Mouse (Mus musculus): ENCODE measurements around the gene Rbm19. TPM values are rescaled to one million over a fixed set of nuclear protein-coding genes. Genes with fewer than 3 reads are reported as not detected.

The Rbm19 gene
- polyA plus RNA-seq, 1 experiment: 8.9 TPM

DNA sequence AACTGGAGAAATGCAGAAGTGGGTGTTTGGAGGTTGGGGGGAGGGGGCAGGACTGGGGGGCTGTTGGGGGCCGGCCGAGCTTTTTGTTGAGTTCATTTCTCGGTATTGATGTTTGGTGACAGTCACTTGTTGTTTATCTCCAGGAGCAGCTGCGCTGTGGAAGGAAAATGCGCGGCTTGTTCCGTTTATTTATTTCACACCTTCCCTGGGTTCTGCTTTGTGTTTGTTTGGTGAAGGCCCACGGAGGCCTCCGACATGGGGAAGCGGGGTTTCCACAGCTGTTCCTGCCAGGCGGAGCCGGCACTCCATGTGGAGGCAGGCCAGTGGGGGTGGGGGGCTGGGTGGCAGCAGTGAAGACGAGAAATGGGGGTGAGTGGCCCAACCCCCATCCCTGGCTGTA is 78.7 kb downstream of the Rbm19 start:
- DNase-seq (ENCODE audit: extremely low spot score in 1 of 2, low spot score in 1 of 2): no peak

DNA sequence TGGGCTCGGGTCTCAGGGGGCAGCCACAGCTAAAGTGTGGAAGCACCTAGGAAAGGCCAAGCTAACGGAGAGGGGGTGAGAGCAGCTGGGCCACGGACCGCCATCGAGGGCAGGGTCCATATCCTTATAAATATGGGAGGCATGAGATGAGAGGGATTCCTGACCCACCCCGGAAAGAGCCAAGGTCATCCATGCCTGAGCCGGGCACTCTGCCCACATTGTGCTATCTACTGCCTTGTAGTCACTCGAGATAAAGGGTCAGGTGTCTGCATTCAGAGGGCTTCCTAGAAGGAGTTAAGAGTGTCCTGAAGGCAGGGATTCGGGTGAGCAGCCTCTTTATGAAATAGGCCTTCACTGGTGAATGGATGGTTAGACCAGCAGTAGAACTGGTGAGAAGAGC is 80.6 kb downstream of the Rbm19 start:
- DNase-seq (ENCODE audit: extremely low spot score in 1 of 2, low spot score in 1 of 2): no peak

DNA sequence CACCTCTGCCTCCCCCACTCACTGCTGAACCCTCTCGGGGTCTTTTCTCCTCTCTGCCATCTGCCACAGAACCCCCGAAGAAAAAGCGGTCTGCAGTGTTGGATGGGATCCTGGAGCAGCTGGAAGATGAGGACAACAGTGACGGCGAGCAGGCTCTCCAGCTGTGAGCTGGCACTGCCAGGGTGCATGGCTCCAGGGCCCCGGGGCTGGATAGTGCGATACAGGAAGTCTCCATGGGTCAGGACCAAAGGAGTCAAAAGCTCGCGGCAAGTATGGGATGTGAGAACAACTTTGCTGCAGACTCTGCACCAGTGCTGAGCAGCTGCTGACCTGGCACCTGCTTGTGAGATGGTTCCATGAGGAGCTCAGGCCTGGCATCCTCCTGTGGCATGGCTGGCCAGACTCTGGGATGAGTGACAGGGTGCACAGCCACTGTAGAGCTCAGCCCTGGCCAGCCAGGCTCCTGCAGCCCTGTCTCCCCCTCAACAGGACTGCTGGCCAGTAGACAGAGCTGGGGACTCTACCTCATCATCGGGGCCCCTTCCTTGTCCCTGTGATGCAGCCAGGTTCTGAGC is 81.6 kb downstream of the Rbm19 start:
- no peak for DNase-seq (ENCODE audit: extremely low spot score in 1 of 2, low spot score in 1 of 2)

DNA sequence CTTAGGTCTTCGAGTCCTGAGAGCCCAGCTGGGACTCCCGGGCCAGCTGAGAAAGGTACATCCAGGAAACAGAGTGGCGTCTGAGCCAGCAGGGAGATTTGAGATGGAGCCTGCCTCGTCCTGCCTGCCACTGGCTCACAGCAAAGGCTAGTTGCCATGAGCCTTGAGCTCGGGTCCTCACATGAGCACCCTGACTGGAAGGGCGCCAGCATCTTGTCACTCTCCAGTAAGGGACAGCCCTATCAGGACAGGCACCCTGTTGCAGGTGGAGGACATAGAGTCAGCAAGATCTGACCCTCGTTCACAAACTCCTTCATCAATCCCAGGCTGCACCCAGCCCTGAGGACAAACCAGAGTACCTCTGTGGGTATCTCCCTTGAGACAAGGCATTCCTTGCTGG is 83.6 kb downstream of the Rbm19 start:
- no peak for DNase-seq (ENCODE audit: extremely low spot score in 1 of 2, low spot score in 1 of 2)

DNA sequence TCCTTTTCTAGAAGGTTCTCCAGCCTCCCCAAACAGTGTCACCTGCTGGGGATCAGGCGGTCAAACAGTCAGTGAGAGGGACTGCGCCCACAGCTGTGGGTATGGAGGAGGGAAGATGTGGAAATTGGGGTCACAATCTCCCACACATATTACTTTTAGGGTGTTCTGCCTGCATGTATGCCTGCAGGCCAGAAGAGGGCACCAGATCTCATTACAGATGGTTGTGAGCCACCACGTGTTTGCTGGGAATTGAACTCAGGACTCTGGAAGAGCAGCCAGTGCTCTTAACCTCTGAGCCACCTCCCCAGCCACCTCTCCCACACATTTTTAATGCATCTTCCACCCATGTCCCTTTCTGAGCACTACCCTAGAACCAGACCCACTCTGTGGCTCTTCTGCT is 88.1 kb downstream of the Rbm19 start:
- no peak for DNase-seq (ENCODE audit: extremely low spot score in 1 of 2, low spot score in 1 of 2)

DNA sequence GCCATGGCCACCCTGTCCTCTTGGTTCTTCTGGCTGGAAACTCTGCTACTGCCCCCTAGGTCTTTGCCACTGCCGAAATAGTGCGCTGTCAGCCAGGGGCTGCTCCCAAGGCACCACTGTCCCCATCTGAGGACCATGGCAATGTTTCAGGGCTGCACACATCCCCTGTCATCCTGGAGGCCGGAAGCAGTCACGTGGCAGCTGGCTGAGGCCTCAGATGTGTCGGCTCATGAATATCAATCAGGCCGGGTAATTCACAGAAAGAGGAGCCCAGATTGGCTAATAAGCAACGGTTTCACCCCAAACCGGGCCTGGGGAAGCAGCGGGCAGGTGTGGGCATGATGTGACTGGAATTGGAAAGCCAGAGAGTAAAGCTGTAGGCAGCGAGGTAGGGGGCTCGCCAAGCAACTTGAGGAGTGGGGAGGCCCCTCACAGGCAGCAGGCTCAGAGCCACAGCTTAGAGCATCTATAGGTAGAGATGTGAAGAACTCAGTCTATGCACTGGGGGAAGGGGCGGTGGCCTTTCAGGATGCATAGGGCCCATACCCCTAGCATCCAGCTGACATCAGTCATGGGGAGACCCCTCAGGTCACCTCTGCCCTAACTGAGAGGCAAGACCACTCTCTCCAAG is 90.2 kb downstream of the Rbm19 start:
- no peak for DNase-seq (ENCODE audit: extremely low spot score in 1 of 2, low spot score in 1 of 2)

DNA sequence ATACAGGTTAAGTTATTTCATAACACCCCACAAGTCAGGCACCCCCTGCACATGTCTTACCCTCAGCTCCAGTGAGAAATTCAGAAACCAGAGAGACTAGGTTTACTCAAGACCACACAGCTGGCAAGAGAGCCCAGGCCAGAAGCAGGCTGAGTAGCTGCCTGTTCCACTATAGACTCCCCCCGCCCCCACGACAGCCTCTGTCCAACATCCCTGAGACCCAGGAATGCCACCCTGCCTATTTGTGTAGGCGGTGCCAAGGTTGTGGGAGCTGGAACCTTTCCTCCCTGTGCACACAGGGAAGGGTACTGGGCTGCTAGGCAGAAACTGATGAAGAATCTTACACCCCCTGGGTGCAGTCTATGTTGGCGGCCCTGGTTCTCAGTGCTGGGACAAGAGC is 91.2 kb downstream of the Rbm19 start:
- no peak for DNase-seq (ENCODE audit: extremely low spot score in 1 of 2, low spot score in 1 of 2)

DNA sequence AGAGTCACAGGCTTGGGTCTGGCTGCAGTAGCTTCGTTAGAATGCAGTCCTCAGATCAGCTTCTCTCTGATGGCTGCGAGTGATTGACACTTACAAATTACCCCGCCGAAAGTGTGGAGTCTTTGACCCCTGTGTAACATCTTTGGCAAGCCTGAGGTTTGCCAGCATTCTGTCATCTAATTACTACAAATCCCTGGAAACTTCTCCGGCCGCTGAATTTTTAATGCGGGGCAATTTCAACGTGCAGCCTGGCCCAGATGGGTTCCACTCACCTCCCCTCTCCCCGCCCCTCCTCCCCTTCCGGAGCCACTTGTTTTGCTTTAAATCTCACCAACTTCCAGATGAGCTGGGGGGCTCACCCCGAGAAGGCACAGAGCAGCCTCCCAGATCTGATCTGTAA is 94.4 kb downstream of the Rbm19 start:
- DNase-seq (ENCODE audit: extremely low spot score in 1 of 2, low spot score in 1 of 2): no peak

DNA sequence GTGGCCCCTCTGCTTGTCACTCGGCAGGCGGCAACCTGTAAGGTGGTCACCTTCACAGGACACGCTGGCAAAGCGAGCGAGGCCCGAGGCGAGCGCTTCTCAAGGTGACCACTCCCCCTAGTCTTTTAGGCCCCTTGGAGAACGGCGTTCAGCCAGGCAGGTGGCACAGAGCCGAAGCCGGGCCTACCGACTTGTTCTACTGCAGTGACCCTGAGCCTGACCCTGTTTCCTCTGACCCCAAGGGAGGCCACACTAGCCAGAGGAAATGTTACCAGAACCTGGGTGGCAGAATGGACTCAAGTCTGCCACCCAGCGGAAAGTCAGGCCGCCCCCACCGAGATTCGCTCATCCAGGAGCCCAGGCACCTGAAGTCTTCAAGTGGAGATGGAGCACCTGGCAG is 94.9 kb downstream of the Rbm19 start:
- DNase-seq (ENCODE audit: extremely low spot score in 1 of 2, low spot score in 1 of 2): peak in 1 of 2 experiments; percentile 32

DNA sequence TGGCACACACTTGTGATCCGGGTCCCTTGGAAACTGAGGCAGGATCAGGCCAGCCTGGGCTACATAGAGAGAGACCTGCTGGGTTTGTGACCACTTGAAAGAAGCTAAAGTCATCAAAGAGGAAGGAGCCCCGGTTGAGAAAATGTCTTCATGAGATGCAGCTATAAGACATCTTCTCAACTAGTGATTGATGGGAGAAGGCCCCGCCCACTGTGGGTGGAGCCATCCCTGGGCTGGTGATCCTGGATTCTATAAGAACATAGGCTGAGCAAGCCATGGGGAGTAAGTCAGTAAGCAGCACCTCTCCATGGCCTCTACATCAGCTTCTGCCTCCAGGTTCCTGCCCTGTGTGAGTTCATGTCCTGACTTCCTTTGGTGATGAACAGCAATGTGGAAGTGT is 98.2 kb downstream of the Rbm19 start:
- no peak for DNase-seq (ENCODE audit: extremely low spot score in 1 of 2, low spot score in 1 of 2)

DNA sequence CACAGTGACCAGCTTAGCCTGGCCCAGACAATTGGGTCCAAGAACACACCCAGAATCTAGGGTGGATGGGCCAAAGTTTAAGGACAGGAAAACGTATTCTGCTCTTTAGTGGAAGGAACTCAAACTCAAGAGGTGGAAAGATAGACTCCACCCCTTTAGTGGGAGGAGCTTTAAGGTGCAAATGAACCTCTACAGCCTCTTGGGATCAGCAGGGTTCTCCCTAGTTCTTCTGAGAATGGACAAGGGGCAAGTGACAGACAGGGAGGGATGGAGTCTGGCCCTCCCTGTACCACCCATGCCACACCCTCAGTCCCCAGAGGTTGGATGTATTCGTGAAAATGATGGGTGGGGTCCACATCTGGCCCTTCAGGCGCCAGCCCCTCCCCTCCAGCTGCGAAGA is 105.0 kb downstream of the Rbm19 start:
- no peak for DNase-seq (ENCODE audit: extremely low spot score in 1 of 2, low spot score in 1 of 2)

DNA sequence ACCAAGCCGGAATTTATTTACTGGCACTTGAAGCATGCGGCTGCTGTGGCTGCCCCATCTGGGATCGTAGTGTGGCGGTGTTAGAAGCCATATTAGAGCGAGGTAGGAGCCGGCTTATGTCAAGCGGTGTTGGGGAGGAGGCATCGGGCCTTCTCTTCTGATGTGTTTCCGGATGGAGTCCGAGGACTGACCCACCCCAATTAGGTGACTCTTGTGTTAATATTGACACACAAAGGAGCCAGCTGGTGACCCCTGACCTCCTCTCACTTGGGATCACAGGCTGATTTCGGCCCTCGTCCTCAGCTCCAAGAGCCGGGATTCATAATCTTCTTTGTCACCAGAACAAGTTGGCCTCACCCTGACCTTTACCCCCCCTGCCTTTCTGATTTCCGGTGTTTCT is 109.1 kb downstream of the Rbm19 start:
- no peak for DNase-seq (ENCODE audit: extremely low spot score in 1 of 2, low spot score in 1 of 2)

DNA sequence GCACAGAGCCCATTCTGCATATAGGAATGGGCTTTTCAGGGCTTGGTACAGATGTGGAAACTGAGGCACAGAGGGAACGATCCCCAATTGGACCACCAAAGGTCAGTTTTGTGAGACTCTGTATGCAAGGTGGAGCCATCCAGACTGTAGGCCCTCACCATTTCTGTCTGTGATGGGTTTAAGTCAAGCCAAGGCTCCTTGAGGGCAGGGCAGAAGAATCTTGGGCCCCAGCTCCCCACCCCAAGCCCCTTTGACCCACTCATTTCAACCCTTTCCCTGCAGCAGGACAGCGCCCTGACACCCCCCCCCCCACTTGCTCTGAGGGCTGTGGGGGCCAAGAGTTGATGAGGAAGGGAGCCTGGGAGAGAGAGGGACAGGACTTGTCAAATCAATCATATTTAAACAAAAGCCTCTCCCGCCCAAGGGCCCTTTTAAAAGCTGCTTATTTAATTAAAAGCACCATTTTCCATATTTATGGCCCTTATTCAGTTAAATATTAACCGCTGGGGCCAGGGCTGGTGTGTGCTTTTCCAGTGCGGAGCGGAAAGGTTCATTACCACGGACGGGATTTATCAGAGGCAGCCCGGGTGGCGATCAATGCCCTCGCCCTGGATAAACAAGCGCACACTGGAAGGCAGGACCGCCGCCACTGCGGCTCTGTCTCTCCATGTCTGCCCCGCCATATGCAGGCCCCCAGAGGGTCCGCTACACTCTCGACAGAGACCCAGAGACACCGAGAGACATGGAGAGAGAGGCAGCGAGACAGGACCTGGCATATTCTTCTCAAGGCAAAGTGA is 112.5 kb downstream of the Rbm19 start:
- no peak for DNase-seq (ENCODE audit: extremely low spot score in 1 of 2, low spot score in 1 of 2)

DNA sequence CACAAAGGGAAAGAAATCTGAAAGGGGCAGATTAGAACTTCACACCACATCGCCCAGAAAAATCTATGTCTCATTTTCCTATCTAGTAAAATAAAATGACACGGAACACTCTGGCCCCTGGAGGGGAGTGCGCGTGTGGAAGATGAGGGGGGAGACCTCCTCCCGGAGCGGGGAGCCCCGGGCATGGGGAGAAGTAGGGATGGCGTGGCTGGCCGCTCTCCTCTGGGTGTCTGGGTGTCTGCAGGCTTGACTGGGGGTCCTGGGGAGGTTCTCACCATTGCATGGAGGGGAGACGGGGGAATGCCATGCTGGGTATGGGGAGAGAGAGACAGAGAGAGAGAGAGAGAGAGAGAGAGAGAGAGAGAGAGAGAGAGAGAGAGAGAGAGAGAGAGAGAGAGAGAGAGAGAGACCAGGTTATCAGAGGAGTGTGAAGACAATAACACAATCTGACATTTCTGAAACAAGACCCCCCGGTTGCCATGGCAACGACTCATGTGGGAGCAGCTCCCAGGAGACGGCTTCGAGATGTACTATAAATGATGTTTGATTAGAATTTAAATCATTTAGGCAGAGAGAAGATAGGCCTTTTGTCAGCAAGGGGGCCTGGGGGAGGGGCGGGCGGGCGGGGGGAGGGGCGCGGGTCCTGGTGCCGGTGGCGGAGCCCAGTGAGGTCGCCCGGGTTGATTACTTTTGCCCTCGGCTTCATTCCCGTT is 115.3 kb downstream of the Rbm19 start:
- peak in 1 of 2 experiments; percentile 23 for DNase-seq (ENCODE audit: extremely low spot score in 1 of 2, low spot score in 1 of 2)

DNA sequence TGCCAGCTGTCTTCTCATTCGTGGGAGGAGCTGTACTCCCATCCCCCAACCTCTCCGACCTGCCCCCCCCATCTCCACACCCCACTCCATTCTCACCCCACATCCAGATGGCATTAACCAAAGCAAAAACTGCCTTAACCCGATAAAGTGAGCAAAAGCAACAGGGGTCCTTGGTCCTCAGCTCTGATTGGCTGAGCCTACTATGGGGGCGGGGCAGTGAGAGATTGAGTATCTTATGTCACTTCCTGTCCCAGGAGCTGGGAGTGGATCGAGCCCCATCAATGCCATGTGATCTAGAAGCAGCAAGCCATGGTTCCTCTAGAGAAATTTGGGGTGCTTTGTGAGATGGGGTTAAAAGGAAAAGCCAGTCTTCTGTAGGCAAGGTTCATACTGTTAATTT is 118.9 kb downstream of the Rbm19 start:
- no peak for DNase-seq (ENCODE audit: extremely low spot score in 1 of 2, low spot score in 1 of 2)

DNA sequence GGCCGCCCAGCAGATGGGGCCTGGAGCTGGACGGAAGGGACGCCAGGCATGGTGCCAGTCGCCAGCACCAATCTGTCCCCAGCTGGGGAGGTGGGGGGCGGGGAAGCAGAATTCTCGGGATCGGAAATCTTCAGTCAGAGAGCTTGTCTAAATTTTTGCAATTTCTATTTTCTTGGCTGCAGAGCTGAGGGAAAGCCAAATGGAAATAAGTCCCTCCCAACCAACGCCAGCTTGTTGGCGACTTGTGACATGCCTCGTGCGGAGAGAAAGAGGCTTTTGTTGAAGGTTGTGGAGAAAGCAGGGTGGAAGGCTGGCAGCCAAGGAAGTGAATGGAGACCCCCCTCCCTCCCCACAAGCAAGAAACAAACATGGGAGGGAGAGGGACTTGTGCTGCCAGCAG is 119.3 kb downstream of the Rbm19 start:
- DNase-seq (ENCODE audit: extremely low spot score in 1 of 2, low spot score in 1 of 2): peak in 1 of 2 experiments; percentile 63

DNA sequence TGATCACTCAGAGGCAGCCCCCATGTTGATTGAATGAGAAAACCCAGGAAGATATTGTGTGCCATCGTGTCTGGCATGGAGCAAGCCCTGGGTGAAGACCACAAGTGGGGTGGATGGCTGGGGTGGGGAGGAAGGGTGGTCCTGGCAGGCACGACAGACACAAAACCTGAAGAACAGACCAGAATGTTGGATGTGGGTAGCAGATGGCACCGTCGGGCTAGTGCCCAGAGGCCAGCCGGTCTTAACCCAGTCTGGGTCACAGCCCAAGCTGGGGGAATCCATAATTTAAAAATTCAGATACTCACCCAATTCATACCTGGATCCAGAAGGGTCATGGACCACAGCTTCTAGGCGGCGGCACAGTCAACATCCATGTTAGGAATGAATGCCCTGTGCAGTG is 123.8 kb downstream of the Rbm19 start:
- DNase-seq (ENCODE audit: extremely low spot score in 1 of 2, low spot score in 1 of 2): no peak

DNA sequence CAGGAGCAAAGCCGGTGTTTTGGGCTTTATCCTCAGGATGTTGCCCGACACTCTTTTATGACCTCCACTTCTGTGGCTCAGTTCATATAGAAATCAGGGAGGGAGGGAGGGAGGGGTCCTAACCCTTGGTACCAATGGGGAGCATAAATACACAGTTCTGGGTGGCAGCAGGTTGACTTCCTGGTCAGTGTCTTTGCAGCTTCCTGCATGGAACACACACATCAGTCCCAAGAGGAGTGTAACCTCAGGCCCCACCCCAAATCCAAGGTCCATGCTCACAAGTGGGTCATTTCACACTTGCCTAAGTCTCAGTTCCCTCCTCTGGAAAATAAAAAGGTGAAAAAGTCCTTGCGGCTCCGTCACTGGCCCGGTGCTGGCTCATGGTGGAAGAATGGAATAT is 129.1 kb downstream of the Rbm19 start:
- DNase-seq (ENCODE audit: extremely low spot score in 1 of 2, low spot score in 1 of 2): no peak

Measured in frontal cortex, adult 2 months (tissue).